Mouse (Mus musculus): ENCODE data around the gene Ccdc14. TPM values are rescaled to one million over a fixed set of nuclear protein-coding genes. Genes with fewer than 3 reads are reported as not detected.
"Not testable (repeated sequence)": the region's sequence is repeated elsewhere in the genome, so short reads cannot be mapped to it uniquely, and the experiment has no call there.

The Ccdc14 gene
- polyA plus RNA-seq, 1 experiment from 2014 or later: 11.2 TPM

GRCm38 (mm10) chr16:34698721-34699120, 8.3 kb downstream of the Ccdc14 start:
- H3K4me1 ChIP-seq (ENCODE audit: control insufficient read depth, insufficient read depth, low read length); H3K36me3 ChIP-seq (ENCODE audit: control insufficient read depth, insufficient read depth, low read length); ATAC-seq (ENCODE audit: low FRiP score); H3K9me3 ChIP-seq (ENCODE audit: control insufficient read depth, low read length); DNase-seq (ENCODE audit: low spot score, missing footprints); H3K9ac ChIP-seq (ENCODE audit: low read length); H3K4me3 ChIP-seq (ENCODE audit: low read depth, low read length); H3K27ac ChIP-seq (ENCODE audit: low read depth, low read length); H3K4me2 ChIP-seq; H3K27me3 ChIP-seq (ENCODE audit: control insufficient read depth, insufficient read depth, low read length): not testable (repeated sequence)
- 87% methylated on average over 3 of the region's 3 CpGs for WGBS

- no peaks in the 10 kb centered on the region for H3K9me3 ChIP-seq (ENCODE audit: control insufficient read depth, low read length)
- peaks cover 7% of the 10 kb centered on the region; the same call in 1 of the 2 replicates for H3K36me3 ChIP-seq (ENCODE audit: control insufficient read depth, insufficient read depth, low read length)
- no peak overlapping the region for H3K9ac ChIP-seq (ENCODE audit: low read length)
- no peak overlapping the region for H3K27ac ChIP-seq (ENCODE audit: low read depth, low read length)
- no peaks in the 10 kb centered on the region for H3K27me3 ChIP-seq (ENCODE audit: control insufficient read depth, insufficient read depth, low read length)
- 39% methylated on average over 7 of the region's 7 CpGs for WGBS
- H3K4me2 ChIP-seq: no peak overlapping the region
- DNase-seq (ENCODE audit: low spot score, missing footprints): peak; percentile 97
- H3K4me1 ChIP-seq (ENCODE audit: control insufficient read depth, insufficient read depth, low read length): no peaks in the 10 kb centered on the region
- no peak overlapping the region for H3K4me3 ChIP-seq (ENCODE audit: low read depth, low read length)
- peak; percentile 57; the same call in 1 of the 2 replicates for ATAC-seq (ENCODE audit: low FRiP score)
Measured at GRCm38 (mm10) chr16:34700165-34700827, 9.9 kb downstream of the Ccdc14 start.

- H3K9ac ChIP-seq (ENCODE audit: low read length): no peak overlapping the region
- H3K9me3 ChIP-seq (ENCODE audit: control insufficient read depth, low read length): no peaks in the 10 kb centered on the region
- H3K4me3 ChIP-seq (ENCODE audit: low read depth, low read length): no peak overlapping the region
- H3K36me3 ChIP-seq (ENCODE audit: control insufficient read depth, insufficient read depth, low read length): peaks cover 8% of the 10 kb centered on the region; the same call in 1 of the 2 replicates
- H3K4me1 ChIP-seq (ENCODE audit: control insufficient read depth, insufficient read depth, low read length): no peaks in the 10 kb centered on the region
- no peak overlapping the region for H3K4me2 ChIP-seq
- WGBS: 93% methylated on average over 6 of the region's 6 CpGs
- no peak for ATAC-seq (ENCODE audit: low FRiP score)
- no peak overlapping the region for H3K27ac ChIP-seq (ENCODE audit: low read depth, low read length)
- H3K27me3 ChIP-seq (ENCODE audit: control insufficient read depth, insufficient read depth, low read length): no peaks in the 10 kb centered on the region
- DNase-seq (ENCODE audit: low spot score, missing footprints): no peak
Measured at GRCm38 (mm10) chr16:34700828-34701216, 10.4 kb downstream of the Ccdc14 start.

- Histone ChIP-seq H3K4me2 (no peak overlapping the region), H3K4me3 (ENCODE audit: low read depth, low read length) (no peak overlapping the region), H3K4me1 (ENCODE audit: control insufficient read depth, insufficient read depth, low read length) (no peaks in the 10 kb centered on the region), H3K9ac (ENCODE audit: low read length) (no peak overlapping the region), H3K36me3 (ENCODE audit: control insufficient read depth, insufficient read depth, low read length) (peaks cover 9% of the 10 kb centered on the region; the same call in 1 of the 2 replicates), H3K27ac (ENCODE audit: low read depth, low read length) (no peak overlapping the region), H3K27me3 (ENCODE audit: control insufficient read depth, insufficient read depth, low read length) (no peaks in the 10 kb centered on the region), H3K9me3 (ENCODE audit: control insufficient read depth, low read length) (no peaks in the 10 kb centered on the region)
- ATAC-seq (ENCODE audit: low FRiP score) (no peak), DNase-seq (ENCODE audit: low spot score, missing footprints) (no peak)
- whole genome bisulfite sequencing: 88% methylated on average over 2 of the region's 2 CpGs
Measured at GRCm38 (mm10) chr16:34706019-34706418, 15.6 kb downstream of the Ccdc14 start.

GRCm38 (mm10) chr16:34706487-34706946, 16.1 kb downstream of the Ccdc14 start:
- ATAC-seq (ENCODE audit: low FRiP score): no peak
- Histone ChIP-seq H3K27ac (ENCODE audit: low read depth, low read length) (no peak overlapping the region), H3K4me2 (no peak overlapping the region), H3K36me3 (ENCODE audit: control insufficient read depth, insufficient read depth, low read length) (peaks cover 9% of the 10 kb centered on the region; the same call in 1 of the 2 replicates), H3K9me3 (ENCODE audit: control insufficient read depth, low read length) (no peaks in the 10 kb centered on the region), H3K4me1 (ENCODE audit: control insufficient read depth, insufficient read depth, low read length) (no peaks in the 10 kb centered on the region), H3K4me3 (ENCODE audit: low read depth, low read length) (no peak overlapping the region), H3K27me3 (ENCODE audit: control insufficient read depth, insufficient read depth, low read length) (no peaks in the 10 kb centered on the region), H3K9ac (ENCODE audit: low read length) (no peak overlapping the region)
- 93% methylated on average over 7 of the region's 7 CpGs for WGBS
- DNase-seq (ENCODE audit: low spot score, missing footprints): no peak

- Histone ChIP-seq H3K9ac (ENCODE audit: low read length) (no peak overlapping the region), H3K4me3 (ENCODE audit: low read depth, low read length) (no peak overlapping the region), H3K27me3 (ENCODE audit: control insufficient read depth, insufficient read depth, low read length) (no peaks in the 10 kb centered on the region), H3K27ac (ENCODE audit: low read depth, low read length) (no peak overlapping the region), H3K4me2 (no peak overlapping the region), H3K4me1 (ENCODE audit: control insufficient read depth, insufficient read depth, low read length) (no peaks in the 10 kb centered on the region), H3K36me3 (ENCODE audit: control insufficient read depth, insufficient read depth, low read length) (peaks cover 3% of the 10 kb centered on the region; the same call in 1 of the 2 replicates), H3K9me3 (ENCODE audit: control insufficient read depth, low read length) (no peaks in the 10 kb centered on the region)
- ATAC-seq (ENCODE audit: low FRiP score): no peak
- 85% methylated on average over 3 of the region's 3 CpGs for WGBS
- peak; percentile 84 for DNase-seq (ENCODE audit: low spot score, missing footprints)
Measured at GRCm38 (mm10) chr16:34711481-34711880, 21.1 kb downstream of the Ccdc14 start.

- Histone ChIP-seq H3K27ac (ENCODE audit: low read depth, low read length) (no peak overlapping the region), H3K4me3 (ENCODE audit: low read depth, low read length) (no peak overlapping the region), H3K9ac (ENCODE audit: low read length) (no peak overlapping the region), H3K4me1 (ENCODE audit: control insufficient read depth, insufficient read depth, low read length) (no peaks in the 10 kb centered on the region), H3K27me3 (ENCODE audit: control insufficient read depth, insufficient read depth, low read length) (no peaks in the 10 kb centered on the region), H3K9me3 (ENCODE audit: control insufficient read depth, low read length) (no peaks in the 10 kb centered on the region), H3K4me2 (no peak overlapping the region), H3K36me3 (ENCODE audit: control insufficient read depth, insufficient read depth, low read length) (0 out of 2 replicates have a peak, but pooled peaks cover 5% of the 10 kb centered on the region)
- no peak for ATAC-seq (ENCODE audit: low FRiP score)
- WGBS: 94% methylated on average over 3 of the region's 3 CpGs
- no peak for DNase-seq (ENCODE audit: low spot score, missing footprints)
Measured at GRCm38 (mm10) chr16:34725156-34725555, 34.7 kb downstream of the Ccdc14 start.

- ATAC-seq (ENCODE audit: low FRiP score); H3K36me3 ChIP-seq (ENCODE audit: control insufficient read depth, insufficient read depth, low read length); H3K4me1 ChIP-seq (ENCODE audit: control insufficient read depth, insufficient read depth, low read length); H3K27me3 ChIP-seq (ENCODE audit: control insufficient read depth, insufficient read depth, low read length); H3K27ac ChIP-seq (ENCODE audit: low read depth, low read length); H3K4me2 ChIP-seq; H3K9me3 ChIP-seq (ENCODE audit: control insufficient read depth, low read length); H3K4me3 ChIP-seq (ENCODE audit: low read depth, low read length); H3K9ac ChIP-seq (ENCODE audit: low read length); DNase-seq (ENCODE audit: low spot score, missing footprints): not testable (repeated sequence)
Measured at GRCm38 (mm10) chr16:34728610-34729009, 38.2 kb downstream of the Ccdc14 start.

GRCm38 (mm10) chr16:34729371-34729770, 39.0 kb downstream of the Ccdc14 start:
- WGBS: 83% methylated on average over 1 of the region's 1 CpGs
- no peaks in the 10 kb centered on the region for H3K9me3 ChIP-seq (ENCODE audit: control insufficient read depth, low read length)
- no peak for ATAC-seq (ENCODE audit: low FRiP score)
- H3K4me3 ChIP-seq (ENCODE audit: low read depth, low read length): no peak overlapping the region
- H3K9ac ChIP-seq (ENCODE audit: low read length): no peak overlapping the region
- H3K27ac ChIP-seq (ENCODE audit: low read depth, low read length): no peak overlapping the region
- no peaks in the 10 kb centered on the region for H3K27me3 ChIP-seq (ENCODE audit: control insufficient read depth, insufficient read depth, low read length)
- no peak overlapping the region for H3K4me2 ChIP-seq
- 0 out of 2 replicates have a peak, but pooled peaks cover 3% of the 10 kb centered on the region for H3K36me3 ChIP-seq (ENCODE audit: control insufficient read depth, insufficient read depth, low read length)
- no peak for DNase-seq (ENCODE audit: low spot score, missing footprints)
- no peaks in the 10 kb centered on the region for H3K4me1 ChIP-seq (ENCODE audit: control insufficient read depth, insufficient read depth, low read length)

All from midbrain, embryonic 11.5 days (tissue).